Mouse (Mus musculus) heart, postnatal 36 days (tissue): ENCODE results near the gene Ccdc182. TPM values are rescaled to one million over a fixed set of nuclear protein-coding genes. Genes with fewer than 3 reads are reported as not detected.
A peak's percentile ranks its signal among the peaks of the same experiment; 100 is the strongest.

Experiments used
- DNase-seq, 2 experiments: peaks; one replicate each; pipeline ENCODE4 v3.0.0; 2021 to 2022
- intact Hi-C: fragments of 180-260 bp; cut with DNase I; formaldehyde crosslinking; loops from one replicate; pipeline ENCODE4 v1.15.1; 2025
- total RNA-seq, 2 experiments: library from RNA; stranded (reverse); gene quantifications; 2 replicates each; pipeline ENCODE4 v1.2.3; 2021

The Ccdc182 gene
- not detected for total RNA-seq

- no peak for DNase-seq
- intact Hi-C loops, result loop anchor here (5.0 kb wide), 1 partner anchor 433 kb away; no protein-coding TSS in a partner anchor
Observed at GRCm38 (mm10) chr11:88293631-88294393, at the start of gene Ccdc182. Ccdc182 (plus strand) TSS chr11:88294058.

- intact Hi-C loops, result no loop called here
- DNase-seq, result no peak
Observed at GRCm38 (mm10) chr11:88245581-88246170, 48.2 kb upstream of the Ccdc182 start.

- intact Hi-C loops, result no loop called here
- no peak for DNase-seq
Observed at GRCm38 (mm10) chr11:88248636-88249035, 45.2 kb upstream of the Ccdc182 start.

GRCm38 (mm10) chr11:88250568-88250967 lies 43.3 kb upstream of the Ccdc182 start:
- DNase-seq, result no peak
- intact Hi-C loops, result no loop called here

GRCm38 (mm10) chr11:88251295-88251694 lies 42.6 kb upstream of the Ccdc182 start:
- DNase-seq, result no peak
- intact Hi-C loops, result loop anchor here (1.0 kb wide), 1 partner anchor 161 kb away; no protein-coding TSS in a partner anchor

- intact Hi-C loops, result loop anchor here (1.0 to 2.0 kb wide), 4 partner anchors 36 to 571 kb away; no protein-coding TSS in a partner anchor
- DNase-seq, result peak; percentile 89 to 93
Observed at GRCm38 (mm10) chr11:88251972-88252766, 41.7 kb upstream of the Ccdc182 start.

GRCm38 (mm10) chr11:88252767-88253513 lies 40.9 kb upstream of the Ccdc182 start:
- intact Hi-C loops, result loop anchor here (1.0 to 2.0 kb wide), 3 partner anchors 37 to 570 kb away; no protein-coding TSS in a partner anchor
- DNase-seq, result peak; percentile 55 to 62

GRCm38 (mm10) chr11:88253514-88254167 lies 40.2 kb upstream of the Ccdc182 start:
- no peak for DNase-seq
- intact Hi-C loops, result loop anchor here (2.0 kb wide), 1 partner anchor 475 kb away; no protein-coding TSS in a partner anchor

- intact Hi-C loops, result no loop called here
- DNase-seq, result no peak
Observed at GRCm38 (mm10) chr11:88257700-88258099, 36.2 kb upstream of the Ccdc182 start.

GRCm38 (mm10) chr11:88258212-88258611 lies 35.6 kb upstream of the Ccdc182 start:
- intact Hi-C loops, result no loop called here
- DNase-seq, result no peak

- DNase-seq, result no peak
- intact Hi-C loops, result no loop called here
Observed at GRCm38 (mm10) chr11:88260463-88260862, 33.4 kb upstream of the Ccdc182 start.

GRCm38 (mm10) chr11:88264889-88265288 lies 29.0 kb upstream of the Ccdc182 start:
- intact Hi-C loops, result no loop called here
- no peak for DNase-seq

- intact Hi-C loops, result no loop called here
- DNase-seq, result no peak
Observed at GRCm38 (mm10) chr11:88266311-88266710, 27.5 kb upstream of the Ccdc182 start.

- DNase-seq, result no peak
- intact Hi-C loops, result no loop called here
Observed at GRCm38 (mm10) chr11:88271870-88272269, 22.0 kb upstream of the Ccdc182 start.

GRCm38 (mm10) chr11:88274111-88274879 lies 19.6 kb upstream of the Ccdc182 start:
- intact Hi-C loops, result no loop called here
- DNase-seq, result no peak

GRCm38 (mm10) chr11:88274901-88275498 lies 18.9 kb upstream of the Ccdc182 start:
- intact Hi-C loops, result no loop called here
- DNase-seq, result no peak

- intact Hi-C loops, result no loop called here
- no peak for DNase-seq
Observed at GRCm38 (mm10) chr11:88275949-88276348, 17.9 kb upstream of the Ccdc182 start.

GRCm38 (mm10) chr11:88276534-88277308 lies 17.1 kb upstream of the Ccdc182 start:
- DNase-seq, result peak in 1 of 2 experiments; percentile 22
- intact Hi-C loops, result no loop called here
